Mouse (Mus musculus) liver, embryonic 13.5 days (tissue): ENCODE results near the gene Vps26a. TPM values are rescaled to one million over a fixed set of nuclear protein-coding genes. Genes with fewer than 3 reads are reported as not detected.
A peak's percentile ranks its signal among the peaks of the same experiment; 100 is the strongest.

ENCODE experiments used
- ATAC-seq: fragments of 200-750 bp; cut with Nextera tagmentation; 2 replicates; pipeline ENCODE4 v1.8.0; 2017; ENCODE audit warnings: low read depth, mild to moderate bottlenecking, moderate number of reproducible peaks, moderate library complexity
- DNase-seq: peaks from one replicate; pipeline ENCODE4 v3.0.0; 2022
- H3K27ac ChIP-seq: fragments of 300-500 bp; sonication (generic); 2 replicates; pipeline ENCODE4 v1.5.1; 2015; ENCODE audit warnings: moderate library complexity, mild to moderate bottlenecking, inconsistent platforms
- H3K27me3 ChIP-seq: fragments of 300-500 bp; sonication (generic); 2 replicates; pipeline ENCODE4 v1.6.1; 2015; ENCODE audit warnings: mild to moderate bottlenecking, inconsistent platforms
- H3K36me3 ChIP-seq: fragments of 300-500 bp; sonication (generic); 2 replicates; pipeline ENCODE4 v1.6.1; 2015; ENCODE audit warnings: mild to moderate bottlenecking, inconsistent platforms
- H3K4me1 ChIP-seq: fragments of 300-500 bp; sonication (generic); replicated peaks from 2 replicates; pipeline ENCODE4 v1.6.1; 2015; ENCODE audit warnings: inconsistent platforms
- H3K4me2 ChIP-seq: fragments of 300-500 bp; sonication (generic); 2 replicates; pipeline ENCODE4 v1.6.1; 2015; ENCODE audit warnings: inconsistent platforms, mild to moderate bottlenecking, moderate library complexity
- H3K4me3 ChIP-seq: fragments of 300-500 bp; sonication (generic); replicated peaks from 2 replicates; pipeline ENCODE4 v1.5.1; 2015; ENCODE audit warnings: mild to moderate bottlenecking, inconsistent platforms
- H3K9ac ChIP-seq: fragments of 300-500 bp; sonication (generic); 2 replicates; pipeline ENCODE4 v1.6.1; 2015; ENCODE audit warnings: mild to moderate bottlenecking, inconsistent platforms
- H3K9me3 ChIP-seq: fragments of 300-500 bp; sonication (generic); replicated peaks from 2 replicates; pipeline ENCODE4 v1.6.1; 2016; ENCODE audit warnings: inconsistent platforms
- WGBS: fragments of 180-500 bp; shearing (Covaris S2); methylation state at CpG from one replicate; pipeline ENCODE4 v1.1.7; 2015; ENCODE audit not compliant: insufficient replicate concordance; 5-methylcytosine and 5-hydroxymethylcytosine counted together
- polyA plus RNA-seq: library from polyadenylated mRNA; unstranded; fragments of >200 nt; fragmentation: Nextera tagmentation; extraction: Ambion mirVana; gene quantifications from 2 replicates; pipeline ENCODE4 v1.2.1, GENCODE M21; 2015

Vps26a gene
- polyA plus RNA-seq, 1 experiment from 2014 or later, result 49.1 TPM

DNA sequence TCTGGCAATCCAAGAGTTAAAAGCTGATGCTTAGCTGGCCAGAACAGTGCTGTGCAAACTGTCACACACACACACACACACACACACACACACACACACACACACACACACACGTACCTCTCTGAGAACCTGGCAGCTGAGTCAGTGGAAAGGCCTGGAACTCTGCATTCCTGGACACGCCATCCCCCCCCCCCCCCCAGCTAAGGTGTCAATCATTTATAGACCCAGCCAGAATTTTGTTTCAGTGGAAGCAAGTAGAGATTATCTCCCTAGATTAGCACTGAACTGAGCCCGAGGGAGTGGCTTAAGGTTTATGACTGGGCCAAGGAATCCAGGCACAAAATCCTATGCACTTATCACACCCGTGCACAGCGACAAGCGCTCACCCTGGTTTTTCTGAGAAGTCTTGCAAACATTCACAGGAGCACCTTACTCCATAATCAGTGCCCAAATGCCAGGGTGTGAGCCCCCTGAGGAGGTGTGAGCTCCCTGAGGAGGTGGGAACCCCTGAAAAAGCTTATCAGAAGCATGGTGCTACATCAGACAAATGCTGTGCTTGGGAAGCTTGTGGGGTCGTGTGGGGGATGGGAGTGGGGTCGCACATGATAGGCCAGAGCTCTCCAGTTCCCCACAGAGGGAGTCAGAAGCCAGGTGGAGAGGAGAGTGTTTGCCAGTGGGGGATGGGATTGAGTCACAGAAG lies 73.5 kb downstream of the Vps26a start:
- ATAC-seq, result peak; percentile 51; the same call in 1 of the 2 replicates
- Histone ChIP-seq H3K36me3 (no peaks in the 10 kb centered on the region), H3K4me3 (no peak overlapping the region), H3K9ac (no peak overlapping the region), H3K27me3 (0 out of 2 replicates have a peak, but pooled peaks cover 9% of the 10 kb centered on the region), H3K4me1 (peaks cover 18% of the 10 kb centered on the region), H3K4me2 (no peak overlapping the region), H3K27ac (peak overlapping the region; percentile 26; the same call in 1 of the 2 replicates), H3K9me3 (no peaks in the 10 kb centered on the region)
- 8% methylated on average over 8 of the region's 8 CpGs for WGBS
- DNase-seq, result no peak

DNA sequence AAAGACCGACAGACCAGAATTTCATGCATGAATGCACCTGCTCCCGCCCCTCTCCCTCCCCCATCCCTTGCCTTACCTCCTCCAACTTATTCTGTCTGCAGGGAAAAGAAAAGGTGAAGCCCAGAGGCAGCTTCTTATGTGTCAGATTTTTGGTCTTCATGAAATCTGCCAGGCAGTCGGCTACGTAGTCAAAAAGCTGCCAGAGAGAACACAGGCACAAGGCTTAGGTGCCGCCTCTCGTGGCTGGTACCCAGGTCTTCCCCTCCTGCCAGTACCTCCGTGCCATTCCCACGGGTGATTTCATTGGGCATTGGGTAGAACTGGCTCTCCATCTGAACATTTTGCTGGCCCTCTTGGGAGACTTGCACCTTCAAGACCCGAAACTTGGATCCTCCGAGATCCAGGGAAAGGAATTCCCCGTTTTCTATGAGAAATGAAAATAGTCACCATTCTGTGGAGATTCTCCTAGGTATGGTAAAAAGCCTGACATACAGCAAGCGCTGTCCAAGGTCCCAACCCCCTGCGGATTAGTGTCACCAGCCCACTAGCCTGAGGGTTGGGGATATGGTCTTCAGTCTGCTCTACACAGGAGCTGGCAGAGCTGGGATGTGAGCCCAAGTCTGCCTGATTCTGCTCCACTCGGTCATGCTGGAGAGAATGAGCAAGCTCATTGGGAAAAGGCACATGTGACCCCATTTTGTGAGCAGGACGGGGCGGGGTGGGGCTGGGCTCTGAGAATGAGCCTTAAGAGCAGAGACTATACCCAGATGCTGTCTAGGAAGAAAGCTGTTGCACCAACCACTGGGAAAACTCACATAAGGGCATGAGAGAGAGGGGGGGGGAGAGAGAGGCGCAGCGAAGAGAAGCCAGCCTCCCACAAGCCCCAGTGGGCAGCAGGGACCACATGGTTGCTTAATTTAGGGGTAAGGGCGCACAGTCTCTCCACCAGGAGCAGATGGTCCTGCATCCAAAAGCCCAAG lies 74.9 kb downstream of the Vps26a start:
- no peak for DNase-seq
- Histone ChIP-seq H3K9ac (no peak overlapping the region), H3K4me1 (peaks cover 18% of the 10 kb centered on the region), H3K9me3 (no peaks in the 10 kb centered on the region), H3K36me3 (no peaks in the 10 kb centered on the region), H3K4me2 (no peak overlapping the region), H3K4me3 (no peak overlapping the region), H3K27ac (no peak overlapping the region), H3K27me3 (peaks cover 12% of the 10 kb centered on the region; the same call in 1 of the 2 replicates)
- WGBS, result 59% methylated on average over 19 of the region's 19 CpGs
- ATAC-seq, result no peak

- no peaks in the 10 kb centered on the region for H3K36me3 ChIP-seq
- H3K4me2 ChIP-seq, result no peak overlapping the region
- H3K9ac ChIP-seq, result no peak overlapping the region
- 12% methylated on average over 5 of the region's 5 CpGs for WGBS
- no peak overlapping the region for H3K4me3 ChIP-seq
- peak; percentile 37 for DNase-seq
- no peak for ATAC-seq
- H3K27me3 ChIP-seq, result peaks cover 17% of the 10 kb centered on the region
- peaks cover 14% of the 10 kb centered on the region for H3K4me1 ChIP-seq
- H3K27ac ChIP-seq, result no peak overlapping the region
- H3K9me3 ChIP-seq, result no peaks in the 10 kb centered on the region
These were observed 75.7 kb downstream of the Vps26a start for GRCm38 (mm10) chr10:62410943-62411342.

Other genes with a start within 250 kb of the Vps26a start
- not detected in 2 replicates for gene Tacr2, start 234.4 kb downstream of the Vps26a start, polyA plus RNA-seq
- 88.4 and 108 TPM in 2 replicates for gene Hk1, start 106.9 kb downstream of the Vps26a start, polyA plus RNA-seq
- 5.9 and 7.4 TPM in 2 replicates for gene Hkdc1, start 64.3 kb downstream of the Vps26a start, polyA plus RNA-seq
- 0.21 and 0.23 TPM in 2 replicates for gene 4930507D05Rik, start 37.3 kb downstream of the Vps26a start, polyA plus RNA-seq
- gene Supv3l1, start 37.1 kb downstream of the Vps26a start, polyA plus RNA-seq, result 20.0 and 22.6 TPM in 2 replicates
- 67.1 and 71.8 TPM in 2 replicates for gene Srgn, start 40.6 kb upstream of the Vps26a start, polyA plus RNA-seq
- 12.9 and 13.7 TPM in 2 replicates for gene Kif1bp, start 91.7 kb upstream of the Vps26a start, polyA plus RNA-seq
- gene Ddx21, start 115.5 kb upstream of the Vps26a start, polyA plus RNA-seq, result 26.3 and 32.2 TPM in 2 replicates
- gene Ddx50, start 164.4 kb upstream of the Vps26a start, polyA plus RNA-seq, result 39.3 and 50.7 TPM in 2 replicates
- 0.30 and 0.42 TPM in 2 replicates for gene Stox1, start 239.3 kb upstream of the Vps26a start, polyA plus RNA-seq